Mouse (Mus musculus): Measurements from ENCODE around the gene Mtfr2. TPM values are rescaled to one million over a fixed set of nuclear protein-coding genes. Genes with fewer than 3 reads are reported as not detected.
A peak's percentile ranks its signal among the peaks of the same experiment; 100 is the strongest.

Mtfr2 gene
- under 1 TPM; 0.26 to 0.52 TPM for total RNA-seq (2021)
- long read RNA-seq, experiment 1, result 0 reads
- long read RNA-seq, experiment 2, result 0 reads

DNA sequence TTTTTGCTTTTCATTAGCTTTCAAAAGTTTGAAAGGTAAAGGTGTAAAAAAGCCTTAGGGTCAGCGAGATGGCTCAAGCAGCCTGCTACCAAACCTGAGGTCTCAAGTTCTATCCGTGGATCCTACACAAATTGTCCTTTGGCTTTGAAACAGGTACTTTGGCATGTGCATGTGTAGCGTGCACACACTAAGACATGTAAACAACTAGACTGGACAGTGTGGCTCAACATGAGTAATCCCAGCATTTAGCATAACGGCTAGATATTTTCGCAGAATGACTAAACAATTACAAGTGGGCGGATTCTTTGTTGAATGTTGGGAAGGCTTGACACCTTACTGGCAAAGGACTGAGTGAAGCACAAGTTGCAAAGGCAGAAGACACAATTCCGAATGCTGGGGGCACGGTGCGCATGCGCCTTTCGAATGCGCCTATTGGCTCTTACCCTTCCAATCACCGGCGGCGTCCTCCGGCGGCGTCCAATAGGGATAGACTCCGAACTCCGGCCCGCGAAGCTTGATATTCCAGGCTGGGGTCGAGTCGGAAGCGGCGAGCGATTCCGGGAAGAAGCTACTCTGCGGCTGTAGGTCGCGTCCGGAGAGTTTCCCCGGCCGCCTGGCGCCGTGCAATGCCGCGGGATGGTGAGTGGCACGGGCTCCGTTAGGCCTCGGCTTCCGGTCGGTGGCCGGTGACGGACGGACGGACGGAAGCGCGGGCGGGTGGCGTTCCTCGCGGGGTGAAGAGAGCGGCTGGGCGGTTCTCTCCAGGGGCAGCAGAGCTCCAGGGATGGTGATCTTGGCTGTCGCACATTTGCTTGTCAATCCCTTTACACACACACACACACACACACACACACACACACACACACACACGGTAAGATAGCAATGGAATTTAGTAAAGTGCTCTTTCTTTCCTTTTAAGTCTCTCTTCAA, at the start of gene Mtfr2:
Gene Mtfr2, plus strand, starts transcription at position 486 of the 930 bp plus-strand sequence.
- DNase-seq, result peak; percentile 94

DNA sequence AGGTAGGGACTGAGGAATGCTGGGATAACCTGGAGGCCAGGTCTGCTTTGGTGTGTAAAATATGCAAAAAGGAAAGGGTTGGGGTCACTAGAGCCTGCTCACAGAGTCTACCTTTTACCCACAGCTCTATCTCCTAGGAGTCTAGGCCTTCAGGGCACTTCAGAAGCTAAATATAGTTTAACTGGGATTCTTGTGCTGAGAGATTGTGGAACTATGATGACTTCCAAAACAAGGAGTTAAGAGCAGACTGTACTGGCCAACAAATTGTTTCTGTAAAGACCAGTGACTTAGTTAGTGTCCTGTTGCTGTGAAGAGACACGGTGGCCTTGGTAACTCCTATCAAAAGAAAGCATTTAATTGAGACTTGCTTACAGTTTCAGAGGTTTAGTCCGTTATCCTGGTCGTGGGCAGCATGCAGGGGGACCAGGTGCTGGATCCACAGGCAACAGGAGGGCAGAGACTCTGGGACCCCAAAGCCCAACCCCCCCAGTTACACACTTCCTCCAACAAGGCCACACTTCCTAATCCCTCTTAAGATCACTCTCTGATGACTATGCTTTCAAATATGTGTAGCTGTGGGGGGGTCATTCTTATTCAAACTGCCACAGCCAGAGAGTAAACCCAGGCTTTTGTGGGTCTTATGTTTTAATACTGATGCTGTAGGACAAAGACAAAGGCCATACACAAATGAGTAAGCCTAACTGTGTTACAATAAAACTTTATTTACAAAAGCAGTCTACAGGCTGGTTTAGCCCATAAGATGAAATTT, 49.2 kb upstream of the Mtfr2 start:
- DNase-seq, result peak in 1 of 2 experiments; percentile 33

DNA sequence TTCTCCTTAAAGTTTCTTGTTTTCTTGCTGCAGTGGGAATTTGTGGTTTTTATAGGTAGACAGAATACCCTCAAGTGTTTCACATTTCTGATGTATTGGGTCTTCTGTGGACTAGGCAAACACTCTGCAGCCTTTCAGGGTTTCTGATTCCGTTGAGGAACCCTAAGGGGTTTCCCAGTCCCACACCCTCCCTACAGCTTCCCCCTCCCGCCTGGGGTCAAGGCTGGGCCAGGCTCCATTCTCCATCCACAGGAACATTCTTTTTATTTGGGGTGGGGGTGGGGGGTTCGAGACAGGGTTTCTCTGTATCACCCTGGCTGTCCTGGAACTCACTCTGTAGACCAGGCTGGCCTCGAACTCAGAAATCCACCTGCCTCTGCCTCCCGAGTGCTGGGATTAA, 48.5 kb upstream of the Mtfr2 start:
- no peak for DNase-seq

DNA sequence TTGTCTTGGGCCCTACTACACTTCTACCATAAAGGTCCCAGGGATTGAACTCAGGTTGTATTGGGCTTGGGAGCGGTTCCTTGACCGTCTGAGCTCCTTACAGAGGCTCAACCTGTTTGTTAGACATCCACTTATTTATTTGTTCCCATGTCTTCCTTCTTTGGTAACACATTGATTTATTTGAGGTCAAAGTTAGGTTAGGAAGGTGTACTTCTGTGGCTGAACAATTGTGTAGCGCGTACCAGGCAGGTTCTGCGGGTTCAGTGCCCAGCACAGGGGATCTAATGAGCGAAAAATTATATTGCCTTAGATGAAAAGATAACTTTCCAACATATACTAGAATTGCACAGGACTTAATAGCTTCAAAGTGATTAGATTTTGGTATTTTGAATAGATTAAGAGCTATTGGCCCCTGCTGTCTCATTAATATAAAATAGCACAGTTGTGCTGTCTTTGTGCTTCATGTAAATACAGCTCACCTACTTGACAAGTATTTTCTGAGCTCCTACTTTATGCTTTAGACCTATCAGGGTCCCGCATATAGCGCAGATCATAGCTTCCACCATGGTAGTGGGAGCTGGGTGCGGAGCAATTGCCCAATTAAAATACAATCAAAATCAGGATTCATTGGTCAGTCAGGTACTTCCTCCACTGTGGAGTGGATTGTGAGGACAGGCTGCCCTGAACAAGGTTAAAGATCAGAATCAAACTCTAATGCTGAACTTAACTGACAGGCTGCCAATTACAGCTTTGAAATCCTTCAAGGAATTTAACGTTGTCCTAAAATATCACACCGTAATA, 36.4 kb upstream of the Mtfr2 start:
- DNase-seq, result peak in 1 of 2 experiments; percentile 11

DNA sequence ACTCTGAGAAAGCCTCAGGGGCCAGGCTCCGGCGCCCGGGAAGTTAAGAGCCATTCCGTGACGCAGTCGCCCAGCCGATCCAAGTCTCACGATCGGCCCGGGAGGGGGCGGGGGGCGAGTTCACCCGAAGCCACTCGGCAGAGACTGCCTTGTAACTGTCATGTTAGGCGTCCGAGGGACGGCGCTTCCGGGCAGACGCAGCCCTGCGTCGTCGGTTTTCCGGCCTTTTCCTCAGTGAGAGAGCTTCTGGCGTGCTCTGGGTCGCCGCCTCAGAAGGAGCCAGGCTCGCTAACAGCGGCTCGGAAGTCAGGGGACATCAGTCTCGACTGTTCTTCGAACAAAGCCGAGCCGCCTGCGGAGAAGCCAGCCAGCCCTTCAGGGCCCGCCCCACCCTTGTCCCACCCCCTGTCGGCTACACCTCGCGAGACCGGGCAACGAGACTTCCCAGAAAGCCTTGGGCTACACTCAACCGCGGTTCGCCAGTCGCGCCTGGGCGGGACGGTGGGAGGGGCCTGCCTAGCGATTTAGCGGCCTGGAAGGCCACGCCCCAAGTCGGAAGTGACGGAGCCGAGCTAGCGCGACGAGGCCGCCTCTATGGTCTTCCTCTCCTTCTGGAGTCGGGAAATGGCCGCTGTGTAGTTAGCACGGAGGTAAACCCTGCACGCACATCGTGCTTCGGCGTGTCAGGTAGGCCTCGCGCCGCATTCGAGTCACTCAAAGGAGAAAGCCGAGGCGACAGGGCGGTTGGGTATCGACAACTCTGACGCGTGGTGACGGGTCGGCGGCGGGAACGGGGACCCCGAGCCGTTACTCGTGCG, 35.4 kb upstream of the Mtfr2 start, which contains the start of gene Bclaf1:
Gene Bclaf1, plus strand, starts transcription at position 552 of the 818 bp plus-strand sequence.
- peak; percentile 100 for DNase-seq

DNA sequence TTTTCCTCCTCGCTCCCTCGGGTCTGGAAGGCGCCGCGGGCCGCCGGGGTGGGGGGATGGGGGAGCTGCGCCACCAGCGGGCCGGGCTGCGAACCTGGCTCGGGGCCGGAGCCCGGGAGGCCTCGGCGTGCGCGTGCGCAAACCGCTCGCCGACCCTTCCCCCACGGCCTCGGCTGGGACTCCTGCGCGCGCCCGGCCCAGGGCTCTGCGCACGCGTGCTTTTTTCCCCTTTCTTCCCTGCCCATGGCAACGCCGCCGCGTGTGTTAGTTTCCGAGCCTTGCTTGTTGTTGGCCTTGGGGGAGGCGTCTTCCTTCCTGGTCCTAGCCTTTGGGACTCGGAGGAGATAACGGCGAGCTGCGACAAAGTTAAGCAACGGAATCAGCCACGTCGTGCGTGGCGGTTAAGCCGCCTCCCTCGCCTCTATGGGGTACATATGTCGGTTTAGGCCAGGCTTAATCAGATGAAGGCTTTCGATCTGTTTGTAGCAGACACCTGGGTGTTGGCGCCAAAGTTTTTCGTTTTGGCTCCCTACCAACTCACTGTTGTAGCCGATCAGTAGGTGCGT, 34.8 kb upstream of the Mtfr2 start:
- DNase-seq, result peak; percentile 91 to 93

DNA sequence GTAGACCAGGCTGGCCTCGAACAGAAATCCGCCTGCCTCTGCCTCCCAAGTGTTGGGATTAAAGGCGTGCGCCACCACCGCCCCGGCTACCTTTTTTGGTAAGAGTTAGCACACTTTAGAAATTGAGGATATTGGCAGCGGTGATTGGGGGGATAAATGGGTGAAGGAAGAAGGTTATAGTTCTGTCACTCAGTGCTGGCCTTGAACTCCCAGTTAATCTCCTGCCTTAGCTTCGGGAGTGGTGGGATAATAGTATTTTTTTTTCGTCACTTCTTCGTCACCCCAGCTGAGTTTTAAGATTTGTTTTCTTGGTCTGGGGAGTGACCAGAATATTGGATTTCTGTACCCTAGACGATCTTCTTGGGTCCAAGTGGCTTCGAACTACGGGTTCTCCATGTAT, 34.1 kb upstream of the Mtfr2 start:
- peak in 1 of 2 experiments; percentile 18 for DNase-seq

DNA sequence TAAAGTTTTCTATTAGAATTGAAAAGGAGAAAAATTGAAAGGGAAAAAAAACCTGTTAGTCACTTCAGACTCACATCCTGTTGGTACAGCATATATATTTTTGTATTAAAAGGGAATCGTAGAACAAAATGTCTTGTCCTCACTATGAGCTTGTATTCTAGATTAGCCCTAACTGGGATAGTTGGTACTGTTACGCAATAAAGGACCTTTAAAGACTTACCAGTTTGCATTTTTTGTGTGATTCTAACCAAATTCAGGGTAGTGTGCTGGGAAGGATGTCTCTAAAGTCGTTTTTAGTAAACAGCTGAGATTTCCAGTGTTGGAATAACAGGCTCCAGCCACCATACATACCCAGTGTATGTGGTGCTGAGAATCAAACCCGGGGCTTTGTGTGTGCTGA, 33.6 kb upstream of the Mtfr2 start:
- no peak for DNase-seq

DNA sequence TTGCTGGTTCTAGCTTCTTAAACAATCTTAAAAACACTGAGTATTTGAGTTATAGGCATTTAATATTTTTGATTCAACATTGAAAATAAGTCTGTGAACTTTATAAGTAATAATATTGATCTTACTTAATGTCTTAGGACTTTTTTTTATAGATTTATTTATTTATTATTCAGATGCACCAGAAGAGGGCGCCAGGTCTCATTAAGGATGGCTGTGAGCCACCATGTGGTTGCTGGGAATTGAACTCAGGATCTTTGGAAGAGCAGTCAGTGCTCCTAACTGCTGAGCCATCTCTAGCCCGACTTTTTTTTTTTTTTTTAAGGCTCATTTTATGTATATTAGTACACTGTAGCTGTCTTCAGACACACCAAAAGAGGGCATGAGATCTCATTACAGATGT, 32.8 kb upstream of the Mtfr2 start:
- DNase-seq, result peak in 1 of 2 experiments; percentile 37

DNA sequence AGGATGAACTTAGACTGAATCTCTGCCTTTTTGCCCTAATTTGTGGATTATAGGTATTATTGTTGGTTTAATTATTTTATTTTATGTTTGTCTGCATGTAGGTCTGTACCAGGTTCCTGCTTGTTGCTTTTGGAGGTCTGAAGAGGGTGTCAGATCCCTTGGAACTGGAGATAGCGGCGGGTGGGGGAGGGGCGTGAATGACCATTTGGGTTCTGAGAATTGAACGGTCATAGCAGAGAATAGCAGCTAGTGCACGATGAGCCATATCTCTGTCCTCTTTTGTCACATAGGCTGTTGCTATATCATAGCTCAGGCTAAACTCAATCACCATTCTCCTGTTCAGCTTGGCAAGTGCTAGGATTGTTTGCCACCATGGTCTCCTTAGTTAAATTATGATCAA, 30.1 kb upstream of the Mtfr2 start:
- peak; percentile 10 to 23 for DNase-seq

DNA sequence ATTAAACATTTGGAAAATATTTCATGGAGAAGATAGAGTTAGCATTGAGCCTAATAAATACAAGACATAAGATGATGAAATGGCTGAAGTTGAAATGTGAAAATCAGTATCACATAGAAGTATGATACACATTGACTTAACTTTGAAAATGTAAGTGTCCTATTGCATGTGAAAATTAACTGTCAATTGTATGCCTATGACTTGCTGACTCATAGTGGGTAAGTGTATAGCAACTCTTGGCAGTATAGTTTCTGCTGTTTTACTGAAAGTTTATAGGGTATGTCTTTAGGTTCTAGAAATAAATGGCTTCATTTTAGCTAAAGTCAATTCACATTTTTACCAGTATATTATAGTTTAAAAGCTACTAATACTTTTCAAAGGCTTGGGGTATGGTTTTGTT, 21.3 kb upstream of the Mtfr2 start:
- no peak for DNase-seq

DNA sequence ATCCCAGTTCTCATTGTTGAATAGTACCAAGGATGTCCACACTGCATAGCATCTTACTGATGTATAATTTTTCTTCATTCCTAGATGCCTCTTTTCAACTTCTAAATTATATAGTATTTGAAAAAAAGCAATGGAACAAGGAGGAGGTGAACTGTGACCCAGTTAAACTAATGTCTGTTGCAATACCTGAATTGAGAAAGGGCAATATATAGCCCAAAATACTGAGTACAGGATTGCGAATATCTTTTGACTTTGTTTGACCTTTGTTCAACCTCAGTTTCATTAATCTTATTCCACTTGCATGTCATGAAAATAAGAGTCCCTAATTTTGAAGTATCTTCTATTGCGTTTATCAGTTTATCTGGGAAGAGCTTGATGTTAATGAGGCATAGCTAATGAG, 16.3 kb upstream of the Mtfr2 start:
- no peak for DNase-seq

DNA sequence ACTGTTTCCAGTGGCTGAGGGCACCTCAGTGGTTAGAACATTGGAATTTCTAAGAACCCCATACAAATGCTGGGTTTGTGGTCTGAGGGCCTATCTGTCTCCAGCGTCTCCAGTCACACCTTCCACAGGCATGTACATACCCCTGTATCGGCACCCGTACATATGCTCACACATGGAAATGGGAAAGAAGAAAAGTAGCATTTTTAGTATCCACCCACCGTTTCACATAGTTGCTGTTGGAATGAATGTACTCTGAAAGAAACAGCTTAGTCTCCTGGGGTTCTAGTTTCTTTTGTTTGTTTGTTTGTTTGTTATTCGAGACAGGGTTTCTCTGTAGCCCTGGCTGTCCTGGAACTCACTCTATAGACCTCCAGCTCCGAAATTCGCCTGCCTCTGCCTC, 9.7 kb upstream of the Mtfr2 start:
- no peak for DNase-seq

DNA sequence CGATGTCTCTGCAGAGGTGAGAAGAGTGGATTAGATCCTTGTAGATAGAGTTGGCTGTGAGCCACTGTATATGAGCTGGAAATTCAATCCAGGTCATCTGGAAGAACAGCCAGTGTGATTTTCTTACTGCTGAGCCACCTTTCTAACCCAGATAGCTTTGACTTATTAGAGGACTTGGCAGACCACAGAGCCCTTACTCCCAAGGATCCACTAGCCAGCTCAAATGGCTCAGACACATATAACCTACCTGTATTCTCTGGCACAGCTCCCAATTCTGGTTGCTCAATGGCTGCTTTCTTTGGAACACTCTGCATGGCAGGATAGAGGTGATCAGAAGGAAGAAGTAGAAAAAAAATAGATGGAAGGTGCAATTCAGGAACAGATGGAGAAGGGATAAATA, 1.8 kb upstream of the Mtfr2 start:
- peak; percentile 10 to 22 for DNase-seq

DNA sequence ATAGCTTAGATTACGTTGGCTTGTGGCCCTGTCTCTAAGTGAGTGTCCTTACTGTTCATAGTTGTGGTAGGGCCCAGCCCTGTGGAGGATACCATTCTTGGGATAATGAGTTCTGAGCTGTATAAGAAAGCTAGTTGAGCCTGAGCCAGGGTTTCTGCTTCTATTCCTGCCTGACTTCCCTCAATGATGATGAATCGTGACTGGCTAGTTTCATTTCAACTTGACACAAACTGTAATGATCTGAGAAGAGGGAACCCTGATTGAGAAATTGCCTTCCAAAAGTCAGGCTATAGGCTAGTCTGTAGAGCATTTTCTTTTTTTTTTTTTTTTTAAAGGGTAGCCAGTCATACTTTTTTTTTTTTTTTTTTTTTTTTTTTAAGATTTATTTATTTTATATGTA, 1.3 kb downstream of the Mtfr2 start:
- no peak for DNase-seq

DNA sequence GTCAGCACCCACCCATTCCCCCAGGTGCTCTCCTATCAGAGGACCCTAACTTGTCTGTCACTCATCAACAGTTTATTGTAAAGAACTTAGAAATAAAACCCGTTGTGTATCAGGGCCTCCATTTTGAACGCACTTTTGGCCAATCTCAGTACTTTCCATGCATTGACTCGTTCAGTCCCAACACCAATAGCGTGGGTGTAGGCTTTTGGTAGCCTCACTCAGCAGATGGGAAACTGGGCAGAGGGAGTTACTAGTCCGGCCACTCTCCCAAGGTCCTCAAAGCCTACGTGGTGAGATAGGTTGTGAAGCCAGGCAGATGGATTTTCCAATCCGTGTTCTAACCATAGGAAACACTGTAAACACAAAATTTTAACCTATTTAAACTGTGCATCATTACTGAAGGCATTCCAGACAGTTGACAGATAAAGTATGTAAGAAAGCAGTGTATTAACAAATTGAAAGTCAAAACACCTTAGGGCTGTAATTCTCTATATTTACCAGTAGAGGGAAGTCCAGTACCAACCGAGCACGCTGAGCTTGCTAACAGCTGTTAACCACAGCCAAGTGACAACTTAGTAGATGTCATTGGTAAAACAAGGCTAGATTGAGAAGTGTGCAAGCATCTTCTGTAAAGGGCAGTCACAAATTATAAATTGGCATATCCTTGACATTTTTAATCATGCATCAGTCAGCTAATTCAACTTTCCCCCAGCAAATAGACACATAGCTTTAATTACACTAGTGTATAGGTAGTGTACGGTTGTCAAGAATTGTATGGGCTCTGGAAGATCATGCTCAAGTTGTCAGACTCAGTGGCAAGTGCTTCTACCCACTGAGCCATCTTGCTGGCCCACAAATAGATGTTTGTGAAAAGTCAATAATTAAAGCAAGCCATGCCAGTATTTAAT, 14.2 kb downstream of the Mtfr2 start:
- DNase-seq, result peak; percentile 21 to 27

DNA sequence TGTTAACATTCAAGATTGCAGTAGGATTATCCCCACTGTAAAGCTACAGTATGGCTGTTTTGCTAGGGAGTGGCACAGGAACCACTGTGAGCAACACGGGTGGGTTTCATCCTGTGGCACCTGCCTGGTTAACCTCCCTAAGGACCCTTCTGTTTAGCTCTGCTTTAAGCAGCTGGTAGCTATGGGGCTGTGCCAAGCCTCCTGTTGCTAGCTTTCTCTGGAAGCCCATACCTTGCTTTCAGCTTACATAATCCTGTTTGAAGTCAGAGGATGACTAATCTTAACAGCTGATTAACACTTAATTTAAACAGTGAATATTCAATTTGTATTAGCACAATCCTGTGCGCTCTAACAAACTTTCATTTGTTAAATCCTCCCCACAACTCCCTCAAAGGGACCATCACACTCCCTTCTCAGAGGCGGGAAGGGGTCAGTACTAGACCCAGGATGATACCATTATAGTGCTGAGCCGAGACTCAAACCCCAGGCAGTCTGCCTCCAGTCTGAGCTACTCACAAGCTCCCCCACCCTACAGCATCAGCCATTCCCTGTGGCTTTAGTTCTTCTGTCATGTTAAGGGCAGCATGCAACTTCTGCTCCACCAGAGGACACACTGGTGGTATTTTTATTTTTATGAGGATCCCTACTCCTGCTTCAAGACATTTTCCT, 15.0 kb downstream of the Mtfr2 start:
- DNase-seq, result no peak

DNA sequence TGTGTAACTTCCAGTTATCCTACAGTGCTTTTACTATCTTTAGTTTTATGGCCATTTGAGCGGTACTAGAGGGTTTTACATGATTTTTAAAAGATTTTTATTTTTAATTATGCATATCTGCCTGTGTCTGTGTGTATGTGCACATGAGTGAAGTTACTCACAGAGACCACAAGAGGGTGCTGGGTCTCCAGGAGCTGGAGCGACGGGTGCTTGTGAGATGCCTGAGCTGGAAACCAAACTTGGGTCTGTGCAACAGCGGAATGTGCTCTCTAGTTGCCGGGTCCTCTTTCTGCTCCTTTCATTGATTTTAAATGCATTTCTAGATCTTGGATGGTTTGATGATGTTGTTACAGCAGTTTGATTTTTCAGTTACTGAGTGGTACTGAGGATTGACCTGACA, 24.5 kb downstream of the Mtfr2 start:
- DNase-seq, result no peak

DNA sequence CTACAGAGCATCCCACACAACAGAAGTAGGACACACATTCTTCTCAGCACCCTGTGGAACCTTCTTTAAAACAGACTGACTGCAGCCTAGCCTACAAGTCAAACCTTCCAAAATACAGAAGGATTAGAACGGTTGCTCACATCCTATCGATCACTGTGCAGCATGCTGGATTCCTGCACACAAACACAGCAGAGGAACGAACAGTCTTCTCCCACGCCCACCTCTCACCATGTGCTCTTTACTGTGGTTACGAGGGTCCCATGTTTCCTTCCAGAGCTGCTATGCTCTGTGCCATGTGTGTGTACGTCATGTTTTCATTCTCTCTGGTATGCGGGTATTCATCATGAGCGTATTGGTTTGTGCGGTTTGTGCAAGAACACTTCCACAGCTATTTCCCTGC, 30.1 kb downstream of the Mtfr2 start:
- no peak for DNase-seq

Data from heart, adult 18-20 months (tissue).